Mouse (Mus musculus) forebrain, postnatal 0 days (tissue): ENCODE measurements around the gene Mast4. TPM values are rescaled to one million over a fixed set of nuclear protein-coding genes. Genes with fewer than 3 reads are reported as not detected.

Experiments
- ATAC-seq: fragments of 200-750 bp; cut with Nextera tagmentation; 2 replicates; pipeline ENCODE4 v1.8.0; 2017; ENCODE audit warnings: mild to moderate bottlenecking, moderate library complexity
- DNase-seq: peaks from one replicate; pipeline ENCODE4 v3.0.0-alpha.2; 2015
- H3K27ac ChIP-seq: fragments of 300-500 bp; sonication (generic); 2 replicates; pipeline ENCODE4 v1.5.1; 2014; ENCODE audit warnings: low read depth, mild to moderate bottlenecking, antibody characterized with exemption, low read length, moderate library complexity, mixed read lengths
- H3K27me3 ChIP-seq: fragments of 300-500 bp; sonication (generic); 2 replicates; pipeline ENCODE4 v1.6.1; 2014; ENCODE audit warnings: mild to moderate bottlenecking, low read length, mixed read lengths; ENCODE audit not compliant: insufficient read depth
- H3K36me3 ChIP-seq: fragments of 300-500 bp; sonication (generic); 2 replicates; pipeline ENCODE4 v1.6.1; 2014; ENCODE audit warnings: mild to moderate bottlenecking, moderate library complexity; ENCODE audit not compliant: insufficient read depth
- H3K4me1 ChIP-seq: fragments of 300-500 bp; sonication (generic); 2 replicates; pipeline ENCODE4 v1.6.1; 2014; ENCODE audit warnings: antibody characterized with exemption; ENCODE audit not compliant: insufficient read depth
- H3K4me2 ChIP-seq: fragments of 300-500 bp; sonication (generic); 2 replicates; pipeline ENCODE4 v1.6.1; 2014; ENCODE audit warnings: low read depth, mild to moderate bottlenecking, moderate library complexity
- H3K4me3 ChIP-seq: fragments of 300-500 bp; sonication (generic); 2 replicates; pipeline ENCODE4 v1.5.1; 2014; ENCODE audit warnings: low read depth, low read length, mixed read lengths
- H3K9ac ChIP-seq: fragments of 300-500 bp; sonication (generic); 2 replicates; pipeline ENCODE4 v1.6.1; 2014; ENCODE audit warnings: mild to moderate bottlenecking
- H3K9me3 ChIP-seq: fragments of 300-500 bp; sonication (generic); 2 replicates; pipeline ENCODE4 v1.6.1; 2016; ENCODE audit warnings: low read length
- CTCF ChIP-seq: sonication (generic); IDR thresholded peaks from 2 replicates; pipeline ENCODE4 v1.5.1; 2016; ENCODE audit warnings: antibody characterized with exemption, control low read depth, low read depth
- WGBS: fragments of 180-500 bp; shearing (Covaris S2); extraction: QIAGEN DNeasy Blood & Tissue Kit; methylation state at CpG from one replicate; pipeline ENCODE4 v1.1.7; 2014; 5-methylcytosine and 5-hydroxymethylcytosine counted together
- polyA plus RNA-seq: library from polyadenylated mRNA; unstranded; fragments of >200 nt; fragmentation: Nextera tagmentation; extraction: Ambion mirVana; gene quantifications from 2 replicates; pipeline ENCODE4 v1.2.1, GENCODE M21; 2015
- total RNA-seq: library from RNA; depleted of rRNA; stranded (reverse); fragments of >200 nt; gene quantifications from 2 replicates; pipeline ENCODE4 v1.2.3, GENCODE M21; 2014

The Mast4 gene
- total and polyA plus RNA-seq, 2 experiments from 2014 or later: 17.2 to 40.1 TPM

DNA sequence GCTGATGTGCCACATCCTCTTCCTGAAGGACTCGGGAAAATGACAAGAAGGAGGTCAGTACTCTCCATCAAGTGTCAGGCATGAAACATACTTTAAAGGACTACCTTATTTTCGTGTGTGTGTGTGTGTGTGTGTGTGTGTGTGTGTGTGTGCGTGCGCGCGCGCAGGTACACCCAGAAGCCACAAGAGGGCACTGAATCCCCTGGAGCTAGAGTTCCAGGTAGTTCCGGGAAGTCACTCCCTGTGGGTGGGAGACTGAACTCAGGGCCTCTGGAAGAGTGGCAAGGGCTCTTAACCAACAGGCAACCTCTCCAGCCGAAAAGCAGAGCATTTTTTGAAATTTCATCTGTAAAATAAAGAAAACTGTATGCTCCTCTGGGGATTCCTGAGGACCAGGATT is 152.5 kb downstream of the Mast4 start:
- ATAC-seq (no peak), DNase-seq (no peak)
- Histone ChIP-seq H3K4me2 (no peak overlapping the region), H3K36me3 (no peaks in the 10 kb centered on the region), H3K9ac (no peak overlapping the region), H3K9me3 (no peaks in the 10 kb centered on the region), H3K4me3 (no peak overlapping the region), H3K27ac (no peak overlapping the region), H3K27me3 (no peaks in the 10 kb centered on the region), H3K4me1 (no peaks in the 10 kb centered on the region)
- TF ChIP-seq CTCF: peak; percentile 27; the same call in 1 of the 2 replicates
- WGBS: 95% methylated on average over 9 of the region's 9 CpGs

DNA sequence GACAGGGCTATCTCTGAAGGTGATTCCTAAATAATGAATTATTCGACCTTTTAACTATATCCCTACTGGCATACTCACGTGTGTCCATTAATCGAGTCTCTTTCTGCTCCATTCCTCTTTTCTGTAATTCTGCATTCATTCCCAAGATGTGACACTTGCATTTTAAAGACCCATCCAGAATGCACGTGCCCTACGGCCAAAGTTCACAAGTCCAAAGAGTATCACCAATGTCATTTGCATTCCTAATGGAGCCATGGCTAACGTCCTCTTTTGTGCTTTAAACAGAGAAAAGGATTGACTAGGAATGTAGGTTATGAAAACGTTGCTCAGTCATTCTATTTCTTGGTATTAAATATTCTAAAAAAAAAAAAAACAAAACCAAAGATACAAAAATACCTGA is 157.4 kb downstream of the Mast4 start:
- Histone ChIP-seq H3K9me3 (no peaks in the 10 kb centered on the region), H3K27ac (no peak overlapping the region), H3K36me3 (no peaks in the 10 kb centered on the region), H3K4me3 (no peak overlapping the region), H3K4me2 (no peak overlapping the region), H3K27me3 (no peaks in the 10 kb centered on the region), H3K4me1 (no peaks in the 10 kb centered on the region), H3K9ac (no peak overlapping the region)
- ATAC-seq (no peak), DNase-seq (no peak)
- TF ChIP-seq CTCF: no peak
- 59% methylated on average over 7 of the region's 7 CpGs for WGBS

DNA sequence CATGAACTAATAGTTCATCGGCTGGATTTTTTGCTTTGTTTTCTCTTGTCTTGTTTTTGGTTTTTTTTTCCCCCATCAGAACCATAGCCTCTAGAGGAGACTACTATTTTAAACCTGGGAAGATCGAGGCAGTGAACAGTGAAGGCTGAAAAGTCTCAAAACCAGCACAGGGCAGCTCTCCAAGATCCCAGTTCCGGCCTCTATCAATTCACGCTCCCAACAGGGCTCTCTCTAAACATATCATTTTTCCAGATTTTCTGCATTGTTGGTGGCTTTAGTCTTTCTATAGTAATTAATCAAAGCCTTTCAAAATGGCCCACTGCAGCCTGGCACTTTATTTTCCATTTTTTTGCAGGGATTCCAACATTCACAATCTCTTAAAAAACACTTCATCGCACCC is 159.9 kb downstream of the Mast4 start:
- 67% methylated on average over 5 of the region's 5 CpGs for WGBS
- ATAC-seq (no peak), DNase-seq (no peak)
- H3K4me2 ChIP-seq: no peak overlapping the region
- H3K27me3 ChIP-seq: no peaks in the 10 kb centered on the region
- no peak for TF ChIP-seq CTCF
- H3K27ac ChIP-seq: no peak overlapping the region
- no peaks in the 10 kb centered on the region for H3K36me3 ChIP-seq
- no peaks in the 10 kb centered on the region for H3K4me1 ChIP-seq
- H3K9me3 ChIP-seq: no peaks in the 10 kb centered on the region
- H3K9ac ChIP-seq: no peak overlapping the region
- H3K4me3 ChIP-seq: no peak overlapping the region

DNA sequence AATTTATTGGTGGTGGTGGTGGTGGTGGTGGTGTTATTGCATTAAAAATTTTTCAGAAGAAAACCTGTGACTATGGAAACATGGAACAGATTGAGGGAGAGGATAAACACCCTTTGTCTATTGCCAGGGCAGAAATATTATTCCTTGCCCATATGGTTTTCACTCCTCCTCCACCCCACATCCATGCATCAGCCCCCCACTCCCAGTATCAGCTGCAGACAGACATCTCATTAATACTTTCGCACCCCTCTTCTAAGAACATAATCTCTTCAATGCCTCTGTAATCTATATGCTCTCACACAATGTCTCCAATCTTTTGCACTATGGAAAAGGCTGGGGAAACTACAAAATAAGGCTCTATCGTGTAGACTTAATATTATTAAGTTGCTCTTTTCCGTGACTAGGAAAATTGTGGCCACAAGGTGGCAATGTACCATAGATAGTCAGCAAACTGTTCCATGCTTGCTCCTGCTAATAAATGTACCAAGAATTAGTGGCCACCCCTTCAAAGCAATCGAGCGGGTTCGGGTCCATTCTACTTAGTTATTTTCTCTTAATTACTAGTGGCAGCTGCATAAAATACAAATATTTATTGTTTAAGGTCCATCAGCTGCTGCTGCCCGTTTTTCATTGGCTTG is 160.6 kb downstream of the Mast4 start:
- no peak overlapping the region for H3K27ac ChIP-seq
- peak overlapping the region; percentile 34 for H3K4me2 ChIP-seq
- H3K4me1 ChIP-seq: no peaks in the 10 kb centered on the region
- 17% methylated on average over 7 of the region's 7 CpGs for WGBS
- H3K9ac ChIP-seq: no peak overlapping the region
- peak; percentile 82 for TF ChIP-seq CTCF
- no peaks in the 10 kb centered on the region for H3K36me3 ChIP-seq
- DNase-seq: peak; percentile 88
- no peaks in the 10 kb centered on the region for H3K9me3 ChIP-seq
- H3K27me3 ChIP-seq: no peaks in the 10 kb centered on the region
- H3K4me3 ChIP-seq: no peak overlapping the region
- ATAC-seq: peak; percentile 68

DNA sequence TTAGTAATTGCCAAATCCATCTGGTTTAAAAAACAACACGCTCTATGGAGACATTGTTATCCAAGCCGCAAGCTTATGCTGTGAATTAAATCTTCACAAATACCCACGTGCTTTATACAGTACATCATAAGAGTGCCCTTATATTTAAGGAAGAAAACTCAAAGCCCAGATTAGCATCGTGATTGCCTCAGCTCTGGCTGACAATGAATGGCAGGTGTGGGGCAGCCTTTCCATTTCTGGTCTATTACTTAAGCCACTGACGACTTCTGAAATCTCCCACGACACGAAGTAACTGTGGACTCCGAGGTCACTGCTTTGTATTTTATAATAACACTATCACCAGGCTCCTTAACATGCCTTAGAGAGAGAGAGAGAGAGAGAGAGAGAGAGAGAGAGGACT is 182.4 kb downstream of the Mast4 start:
- no peaks in the 10 kb centered on the region for H3K9me3 ChIP-seq
- ATAC-seq (no peak), DNase-seq (no peak)
- no peak overlapping the region for H3K9ac ChIP-seq
- no peaks in the 10 kb centered on the region for H3K4me1 ChIP-seq
- H3K4me3 ChIP-seq: no peak overlapping the region
- WGBS: 72% methylated on average over 8 of the region's 8 CpGs
- no peak overlapping the region for H3K27ac ChIP-seq
- H3K36me3 ChIP-seq: no peaks in the 10 kb centered on the region
- no peak for TF ChIP-seq CTCF
- no peaks in the 10 kb centered on the region for H3K27me3 ChIP-seq
- H3K4me2 ChIP-seq: no peak overlapping the region

DNA sequence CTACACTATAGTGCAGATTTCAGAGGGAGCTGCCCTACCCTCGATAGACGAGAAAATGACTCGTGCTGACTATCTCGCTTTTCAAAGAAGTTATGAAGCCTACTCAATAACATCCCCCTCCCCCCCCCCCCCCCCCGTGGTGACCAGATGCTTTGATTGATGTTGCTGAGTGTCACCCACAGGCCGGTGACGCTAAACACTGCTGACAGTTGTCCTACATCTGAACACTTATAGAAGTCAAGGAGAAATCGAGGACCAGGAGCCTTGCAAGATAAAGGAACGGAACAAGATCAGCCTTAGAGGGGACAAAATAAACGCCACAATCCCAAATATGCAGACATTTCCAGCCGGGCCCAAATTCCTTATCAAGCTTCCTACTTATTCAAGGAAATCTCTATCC is 183.1 kb downstream of the Mast4 start:
- WGBS: 63% methylated on average over 11 of the region's 11 CpGs
- TF ChIP-seq CTCF: no peak
- DNase-seq: no peak
- H3K27ac ChIP-seq: no peak overlapping the region
- no peak for ATAC-seq
- H3K36me3 ChIP-seq: no peaks in the 10 kb centered on the region
- no peaks in the 10 kb centered on the region for H3K9me3 ChIP-seq
- H3K4me1 ChIP-seq: no peaks in the 10 kb centered on the region
- no peak overlapping the region for H3K4me3 ChIP-seq
- H3K4me2 ChIP-seq: no peak overlapping the region
- H3K27me3 ChIP-seq: no peaks in the 10 kb centered on the region
- no peak overlapping the region for H3K9ac ChIP-seq

DNA sequence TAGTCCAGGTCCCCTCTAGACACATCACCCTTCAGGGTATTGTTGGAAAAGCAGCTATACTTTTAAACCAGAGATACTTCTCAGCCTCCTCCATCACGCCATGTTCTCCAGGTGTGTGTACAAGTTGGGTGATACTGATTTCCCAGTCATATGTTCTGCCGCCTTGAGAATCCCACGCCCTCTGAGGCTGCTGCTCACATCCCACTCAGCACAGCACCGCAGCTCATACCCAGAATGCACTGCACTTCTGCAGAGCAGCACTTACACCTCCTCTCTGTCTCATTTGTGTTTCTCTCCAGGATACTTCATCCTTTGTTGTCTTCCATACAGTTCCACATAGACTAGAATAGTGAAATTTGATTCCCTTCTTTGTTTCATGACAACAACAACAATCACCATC is 183.6 kb downstream of the Mast4 start:
- H3K36me3 ChIP-seq: no peaks in the 10 kb centered on the region
- ATAC-seq (no peak), DNase-seq (no peak)
- H3K9me3 ChIP-seq: no peaks in the 10 kb centered on the region
- H3K9ac ChIP-seq: no peak overlapping the region
- no peaks in the 10 kb centered on the region for H3K27me3 ChIP-seq
- no peak overlapping the region for H3K4me2 ChIP-seq
- WGBS: 73% methylated on average over 4 of the region's 4 CpGs
- no peak for TF ChIP-seq CTCF
- no peaks in the 10 kb centered on the region for H3K4me1 ChIP-seq
- H3K27ac ChIP-seq: no peak overlapping the region
- no peak overlapping the region for H3K4me3 ChIP-seq
